Mouse (Mus musculus) kidney, postnatal 0 days (tissue): ENCODE results near the gene Acot8. TPM values are rescaled to one million over a fixed set of nuclear protein-coding genes. Genes with fewer than 3 reads are reported as not detected.

Experiments
- ATAC-seq: fragments of 200-750 bp; cut with Nextera tagmentation; replicated peaks from 2 replicates; pipeline ENCODE4 v1.8.0; 2017; ENCODE audit warnings: low read depth, moderate number of reproducible peaks, moderate TSS enrichment, moderate library complexity; ENCODE audit not compliant: low FRiP score
- DNase-seq: peaks from one replicate; pipeline ENCODE4 v3.0.0-alpha.2; 2016; ENCODE audit warnings: low spot score
- H3K27ac ChIP-seq: fragments of 300-500 bp; sonication (generic); 2 replicates; pipeline ENCODE4 v1.5.1; 2014; ENCODE audit warnings: mild to moderate bottlenecking
- H3K27me3 ChIP-seq: fragments of 300-500 bp; sonication (generic); 2 replicates; pipeline ENCODE4 v1.6.1; 2014; ENCODE audit warnings: low read length, mixed read lengths; ENCODE audit not compliant: insufficient read depth
- H3K36me3 ChIP-seq: fragments of 300-500 bp; sonication (generic); 2 replicates; pipeline ENCODE4 v1.6.1; 2014; ENCODE audit warnings: low read length, mixed read lengths; ENCODE audit not compliant: insufficient read depth
- H3K4me1 ChIP-seq: fragments of 300-500 bp; sonication (generic); replicated peaks from 2 replicates; pipeline ENCODE4 v1.6.1; 2014; ENCODE audit warnings: antibody characterized with exemption, low read length, mixed read lengths; ENCODE audit not compliant: insufficient read depth
- H3K4me2 ChIP-seq: fragments of 300-500 bp; sonication (generic); 2 replicates; pipeline ENCODE4 v1.6.1; 2014; ENCODE audit warnings: mild to moderate bottlenecking, low read length, moderate library complexity, mixed read lengths
- H3K4me3 ChIP-seq: fragments of 300-500 bp; sonication (generic); replicated peaks from 2 replicates; pipeline ENCODE4 v1.5.1; 2014; ENCODE audit warnings: low read depth, low read length
- H3K9ac ChIP-seq: fragments of 300-500 bp; sonication (generic); 2 replicates; pipeline ENCODE4 v1.6.1; 2014; ENCODE audit warnings: low read depth, low read length
- H3K9me3 ChIP-seq: fragments of 300-500 bp; sonication (generic); replicated peaks from 2 replicates; pipeline ENCODE4 v1.6.1; 2016; ENCODE audit warnings: low read length, inconsistent platforms, mixed read lengths
- CTCF ChIP-seq: IDR thresholded peaks from 2 replicates; pipeline ENCODE4 v1.5.1; 2016; ENCODE audit warnings: antibody characterized with exemption, low read depth, mild to moderate bottlenecking, moderate library complexity
- WGBS: fragments of 180-500 bp; shearing (Covaris S2); extraction: QIAGEN DNeasy Blood & Tissue Kit; methylation state at CpG from one replicate; pipeline ENCODE4 v1.1.7; 2014; 5-methylcytosine and 5-hydroxymethylcytosine counted together
- polyA plus RNA-seq: library from polyadenylated mRNA; unstranded; fragments of >200 nt; fragmentation: Nextera tagmentation; extraction: Ambion mirVana; gene quantifications from 2 replicates; pipeline ENCODE4 v1.2.1, GENCODE M21; 2015

The Acot8 gene
- polyA plus RNA-seq, 1 experiment from 2014 or later = 28.7 TPM

DNA sequence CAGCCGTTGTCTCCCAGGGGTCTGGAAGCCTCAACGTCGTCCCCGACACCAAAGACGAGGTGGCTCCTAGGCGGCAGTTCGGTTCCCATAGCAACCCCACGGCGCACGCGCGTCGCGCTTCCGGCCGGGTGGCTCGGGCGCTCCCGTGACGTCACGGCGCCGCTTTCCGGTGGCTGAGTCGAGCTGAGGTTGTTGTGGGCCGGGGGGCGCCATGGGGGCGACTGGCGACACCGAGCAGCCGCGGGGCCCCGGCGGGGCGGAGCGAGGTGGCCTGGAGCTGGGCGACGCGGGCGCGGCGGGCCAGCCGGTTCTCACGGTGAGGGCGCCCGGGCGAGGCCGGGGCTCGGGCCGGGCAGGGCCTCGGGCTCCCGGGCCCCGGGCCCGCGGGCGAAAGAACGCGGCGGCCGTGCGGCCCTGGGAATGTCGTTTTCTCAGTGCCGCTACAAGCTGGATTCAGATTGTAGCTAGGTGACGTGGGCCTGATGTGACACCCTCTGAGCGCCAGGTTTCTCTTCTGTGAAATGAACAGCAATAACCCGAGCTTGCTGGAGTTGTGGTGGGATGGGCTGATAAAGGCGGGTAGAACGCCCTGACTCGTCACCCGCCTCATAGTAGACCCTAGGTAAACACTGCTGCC, 58.7 kb downstream of the Acot8 start, which contains the start of the genes Wfdc3 and Dnttip1:
Gene Wfdc3, minus strand, starts transcription at position 89 of the 637 bp plus-strand sequence.
Gene Dnttip1, plus strand, starts transcription at position 141 of the 637 bp plus-strand sequence.
- Histone ChIP-seq H3K27me3 (no peaks in the 10 kb centered on the region), H3K4me2 (peak within 1 kb of the TSS; percentile 94), H3K4me3 (peak within 1 kb of the TSS; percentile 93), H3K36me3 (peaks cover 11% of the 10 kb centered on the region), H3K4me1 (peaks cover 13% of the 10 kb centered on the region; the same call in 1 of the 2 replicates), H3K27ac (peak within 1 kb of the TSS; percentile 76), H3K9me3 (no peaks in the 10 kb centered on the region), H3K9ac (peak within 1 kb of the TSS; percentile 96)
- no peak for TF ChIP-seq CTCF
- WGBS = under 1% methylated on average over 70 of the region's 70 CpGs
- DNase-seq (peak; percentile 91), ATAC-seq (peak; percentile 85)

GRCm38 (mm10) chr2:164744987-164745386, 59.7 kb downstream of the Acot8 start:
- ATAC-seq (no peak), DNase-seq (no peak)
- H3K27ac ChIP-seq = no peak overlapping the region
- no peaks in the 10 kb centered on the region for H3K9me3 ChIP-seq
- peak overlapping the region; percentile 96; the same call in 1 of the 2 replicates for H3K9ac ChIP-seq
- H3K4me3 ChIP-seq = peak overlapping the region; percentile 93
- H3K4me2 ChIP-seq = peak overlapping the region; percentile 94
- 0 out of 2 replicates have a peak, but pooled peaks cover 4% of the 10 kb centered on the region for H3K36me3 ChIP-seq
- H3K4me1 ChIP-seq = peaks cover 13% of the 10 kb centered on the region; the same call in 1 of the 2 replicates
- TF ChIP-seq CTCF = no peak
- no peaks in the 10 kb centered on the region for H3K27me3 ChIP-seq
- WGBS = 63% methylated on average over 13 of the region's 13 CpGs

Other genes with a start within 250 kb of the Acot8 start
- 715 and 716 TPM in 2 replicates for gene Wfdc2, start 242.5 kb downstream of the Acot8 start, polyA plus RNA-seq
- not detected in 2 replicates for gene Spint3, start 231.4 kb downstream of the Acot8 start, polyA plus RNA-seq
- gene Wfdc6a, start 219.4 kb downstream of the Acot8 start, polyA plus RNA-seq = not detected in 2 replicates
- gene Eppin, start 211.3 kb downstream of the Acot8 start, polyA plus RNA-seq = 0.16 TPM in 1 of 2 replicates, not detected in the other
- not detected in 2 replicates for gene Wfdc6b, start 191.4 kb downstream of the Acot8 start, polyA plus RNA-seq
- gene Wfdc8, start 191.3 kb downstream of the Acot8 start, polyA plus RNA-seq = 0.05 TPM in 1 of 2 replicates, not detected in the other
- gene Wfdc16, start 166.1 kb downstream of the Acot8 start, polyA plus RNA-seq = 0.17 TPM in 1 of 2 replicates, not detected in the other
- 0.34 and 0.38 TPM in 2 replicates for gene Wfdc10, start 148.8 kb downstream of the Acot8 start, polyA plus RNA-seq
- not detected in 2 replicates for gene Wfdc9, start 148.3 kb downstream of the Acot8 start, polyA plus RNA-seq
- not detected in 2 replicates for gene Wfdc11, start 130.8 kb downstream of the Acot8 start, polyA plus RNA-seq
- 1.4 and 1.6 TPM in 2 replicates for gene Wfdc13, start 119.8 kb downstream of the Acot8 start, polyA plus RNA-seq
- gene Spint4, start 106.4 kb downstream of the Acot8 start, polyA plus RNA-seq = 0.84 and 1.4 TPM in 2 replicates
- not detected in 2 replicates for gene Spint5, start 89.6 kb downstream of the Acot8 start, polyA plus RNA-seq
- gene Wfdc3, start 59.0 kb downstream of the Acot8 start, polyA plus RNA-seq = 0.64 and 1.1 TPM in 2 replicates
- 58.5 and 62.4 TPM in 2 replicates for gene Dnttip1, start 58.9 kb downstream of the Acot8 start, polyA plus RNA-seq
- 132 and 156 TPM in 2 replicates for gene Ube2c, start 35.0 kb downstream of the Acot8 start, polyA plus RNA-seq
- 0.45 and 1.0 TPM in 2 replicates for gene Tnnc2, start 24.9 kb downstream of the Acot8 start, polyA plus RNA-seq
- 19.9 and 21.7 TPM in 2 replicates for gene Snx21, start 19.1 kb downstream of the Acot8 start, polyA plus RNA-seq
- 5.2 and 5.4 TPM in 2 replicates for gene Zswim3, start 216 bp upstream of the Acot8 start, polyA plus RNA-seq
- 15.5 and 15.8 TPM in 2 replicates for gene Zswim1, start 17.8 kb upstream of the Acot8 start, polyA plus RNA-seq
- gene Spata25, start 23.7 kb upstream of the Acot8 start, polyA plus RNA-seq = not detected in 2 replicates
- gene Ctsa, start 28.0 kb upstream of the Acot8 start, polyA plus RNA-seq = 219 and 254 TPM in 2 replicates
- 9.2 and 9.4 TPM in 2 replicates for gene Neurl2, start 28.6 kb upstream of the Acot8 start, polyA plus RNA-seq
- 43.9 and 45.4 TPM in 2 replicates for gene Pltp, start 52.8 kb upstream of the Acot8 start, polyA plus RNA-seq
- gene Pcif1, start 74.4 kb upstream of the Acot8 start, polyA plus RNA-seq = 70.0 and 76.5 TPM in 2 replicates
- 7.5 and 7.6 TPM in 2 replicates for gene Zfp335, start 106.9 kb upstream of the Acot8 start, polyA plus RNA-seq
- 1.7 and 1.9 TPM in 2 replicates for gene Mmp9, start 135.9 kb upstream of the Acot8 start, polyA plus RNA-seq
- gene Slc12a5, start 155.9 kb upstream of the Acot8 start, polyA plus RNA-seq = 0.68 and 0.74 TPM in 2 replicates
- gene Ncoa5, start 230.0 kb upstream of the Acot8 start, polyA plus RNA-seq = 35.6 and 38.6 TPM in 2 replicates